Mouse (Mus musculus): ENCODE measurements around the gene Klri1.
"Not testable (repeated sequence)": the region's sequence is repeated elsewhere in the genome, so short reads cannot be mapped to it uniquely, and the experiment has no call there.

Gene Klri1

DNA sequence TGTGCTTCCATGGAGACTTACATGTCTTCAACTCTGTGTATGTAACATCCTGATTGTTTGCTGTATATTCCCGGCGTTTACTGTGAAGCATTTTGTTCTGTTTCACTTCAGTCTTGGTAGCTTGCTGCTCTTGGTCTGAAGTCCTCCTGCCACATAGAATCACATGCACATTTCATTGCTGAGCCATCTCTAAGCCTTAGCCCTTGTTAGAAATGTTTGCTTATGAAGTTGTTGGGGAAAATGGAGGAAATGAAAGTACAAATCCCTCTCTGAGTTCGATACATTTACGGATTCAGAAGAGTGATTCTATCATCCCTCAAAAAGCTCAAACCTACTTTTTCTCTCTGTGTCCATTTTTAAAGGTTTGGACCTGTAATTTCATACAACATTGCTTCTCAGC lies at the start of gene Klri1:
TSS of gene Klri1 (minus strand) at position 101 of the 400 bp plus-strand sequence.
- no peak for DNase-seq

DNA sequence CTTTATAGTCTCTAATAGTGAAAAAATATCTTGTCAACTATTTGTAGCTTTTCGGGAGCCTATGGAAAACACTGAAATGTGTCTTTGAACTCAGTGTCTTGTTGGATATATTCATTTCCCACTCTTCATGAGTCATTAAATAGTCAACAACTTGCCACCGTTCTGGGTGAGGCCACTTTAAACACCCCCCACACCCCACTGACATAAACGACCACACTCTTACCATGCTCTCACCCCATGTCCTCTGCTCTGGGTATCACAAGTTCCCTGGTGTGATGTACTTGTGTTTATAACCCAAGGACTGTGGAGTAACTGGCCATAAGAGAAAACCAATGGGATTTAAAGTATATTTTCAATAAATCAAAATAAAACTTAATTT lies 30.7 kb upstream of the Klri1 start:
- DNase-seq = no peak

DNA sequence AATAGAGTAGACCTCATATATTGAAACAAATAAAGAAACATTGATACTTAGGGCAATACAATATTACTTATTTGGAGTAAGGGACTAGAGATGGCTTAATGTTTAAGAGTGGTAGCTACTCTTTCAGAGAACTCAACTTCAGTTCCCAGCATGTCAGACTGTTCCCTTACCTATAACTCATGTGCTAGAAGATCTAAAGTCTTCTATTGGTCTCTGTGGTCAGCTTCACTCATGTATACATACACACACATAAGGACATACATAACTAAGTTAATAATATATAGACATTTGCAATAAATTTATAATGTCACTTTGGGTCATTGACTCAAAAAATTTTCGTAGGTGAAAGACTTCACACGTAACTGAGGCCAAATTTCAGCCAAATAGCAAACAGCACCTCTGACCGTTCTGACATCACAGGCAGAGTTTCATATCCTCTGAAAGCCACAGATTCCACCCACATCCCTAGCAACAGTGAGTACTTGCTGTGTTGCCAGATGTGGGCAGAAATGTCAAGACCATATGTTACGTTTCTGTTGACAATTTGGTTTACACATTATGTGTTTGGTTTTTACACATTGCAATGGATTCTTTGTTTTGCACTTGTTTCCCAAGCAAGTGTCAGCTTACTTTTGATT lies 30.2 kb upstream of the Klri1 start:
- DNase-seq = no peak

DNA sequence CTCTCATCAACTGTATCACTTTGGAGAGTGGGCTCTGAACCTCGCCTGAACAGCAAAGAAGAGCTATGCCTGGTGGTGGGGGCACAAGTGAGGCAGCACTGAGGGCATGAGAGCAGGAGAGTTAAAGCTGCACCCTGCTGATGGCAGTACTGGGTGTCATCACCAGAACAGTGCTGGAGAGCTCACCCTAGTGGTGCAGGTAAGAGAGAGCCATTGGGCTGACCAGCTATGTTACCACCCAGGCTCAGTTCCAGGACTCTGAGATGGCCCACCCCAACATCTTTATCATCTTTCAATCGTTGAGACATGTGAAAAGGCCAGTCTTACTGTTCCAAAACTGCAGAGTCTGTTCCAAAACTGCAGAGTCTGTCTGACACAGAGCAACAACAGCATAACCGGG lies 29.2 kb upstream of the Klri1 start:
- DNase-seq = no peak

GRCm38 (mm10) chr6:129740069-129740721 lies 23.3 kb upstream of the Klri1 start, which contains the start of gene Klri2:
Gene Klri2, minus strand, starts transcription at chr6:129740484.
- no peak for DNase-seq

- DNase-seq = no peak
These were observed 19.5 kb upstream of the Klri1 start for GRCm38 (mm10) chr6:129736414-129736813.

GRCm38 (mm10) chr6:129727237-129727636 lies 10.3 kb upstream of the Klri1 start:
- no peak for DNase-seq

GRCm38 (mm10) chr6:129721390-129721789 lies 4.5 kb upstream of the Klri1 start:
- no peak for DNase-seq

GRCm38 (mm10) chr6:129720487-129720886 lies 3.6 kb upstream of the Klri1 start:
- DNase-seq = no peak

- no peak for DNase-seq
These were observed 3.4 kb downstream of the Klri1 start for GRCm38 (mm10) chr6:129713566-129713965.

DNA sequence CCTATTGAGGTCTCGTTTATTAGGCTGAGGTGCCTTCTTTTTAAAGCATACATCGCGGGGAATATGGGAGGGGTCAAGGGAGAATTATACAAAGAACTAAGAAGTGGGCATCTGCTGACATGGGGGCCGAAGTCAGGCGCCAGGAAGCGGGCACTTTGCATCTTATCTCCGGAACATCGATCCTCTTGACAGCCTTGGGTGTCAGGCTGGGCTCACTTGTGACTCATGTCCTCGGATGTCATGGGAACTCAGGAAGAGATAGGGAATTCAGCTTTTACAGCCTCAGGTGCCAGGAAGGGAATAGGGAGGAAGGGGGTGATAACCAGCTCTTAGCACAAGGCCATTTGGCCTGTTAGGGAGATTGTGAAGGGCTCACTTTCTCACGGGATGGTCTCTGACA lies 25.5 kb downstream of the Klri1 start:
- DNase-seq = not testable (repeated sequence)

DNA sequence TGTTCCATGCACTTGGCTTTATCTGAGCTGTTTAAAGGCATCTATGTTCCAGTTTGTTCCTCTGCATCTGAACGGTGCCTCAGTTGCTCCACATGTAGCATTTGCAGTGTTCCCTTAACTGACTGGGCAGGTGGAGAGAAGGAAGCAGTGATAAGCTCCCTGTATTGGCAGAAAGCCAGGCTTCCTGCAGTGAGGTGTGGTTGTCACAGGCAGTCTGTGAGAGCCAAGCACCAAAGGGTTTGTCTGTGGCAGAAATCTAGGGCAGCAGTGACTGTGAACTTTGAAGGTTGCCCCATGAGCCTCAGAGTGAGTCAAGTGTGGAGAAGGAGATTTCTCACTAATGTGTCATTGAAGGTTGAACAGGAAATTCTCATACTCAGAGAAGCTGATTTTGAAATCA lies 36.6 kb downstream of the Klri1 start:
- no peak for DNase-seq

GRCm38 (mm10) chr6:129678873-129679272 lies 38.1 kb downstream of the Klri1 start, which contains the start of gene Klrc1:
Gene Klrc1, minus strand, starts transcription at chr6:129678973.
- no peak for DNase-seq

DNA sequence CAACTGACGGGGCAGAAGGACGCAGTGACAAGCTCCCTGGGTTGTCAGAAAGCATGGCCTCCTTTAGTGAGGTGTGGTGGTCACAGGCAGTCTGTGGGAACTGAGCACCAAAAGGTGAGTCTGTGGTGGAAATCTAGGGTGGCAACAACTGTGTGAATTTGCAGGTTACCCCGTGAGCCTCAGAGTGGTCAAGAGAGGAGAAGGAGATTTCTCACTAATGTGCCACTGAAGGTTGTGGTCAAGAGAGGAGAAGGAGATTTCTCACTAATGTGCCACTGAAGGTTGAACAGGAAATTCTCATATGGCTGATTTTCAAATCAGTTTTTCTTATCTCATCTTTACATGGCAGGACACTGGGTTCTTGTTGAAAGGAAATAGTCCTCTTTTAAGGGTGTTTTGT lies 55.6 kb downstream of the Klri1 start:
- DNase-seq = not testable (repeated sequence)

- DNase-seq = not testable (repeated sequence)
These were observed 56.3 kb downstream of the Klri1 start, which contains the start of gene Klrc2 for GRCm38 (mm10) chr6:129660589-129660988. Gene Klrc2, minus strand, starts transcription at chr6:129660689.
